Mouse (Mus musculus) C2C12 (cell line): ENCODE results near the gene Tent5c.

ENCODE experiments used
- CEBPB ChIP-seq: IDR thresholded peaks from one replicate; pipeline ENCODE4 v1.6.1; 2011; ENCODE audit warnings: low read depth, mild to moderate bottlenecking, control low read depth, moderate library complexity
- CTCF ChIP-seq: IDR thresholded peaks from one replicate; pipeline ENCODE4 v1.5.1; 2011; ENCODE audit not compliant: control insufficient read depth, insufficient read depth, insufficient read length
- FOSL1 ChIP-seq: IDR thresholded peaks from one replicate; pipeline ENCODE4 v1.8.0; 2011; ENCODE audit warnings: mild to moderate bottlenecking, low read length; ENCODE audit not compliant: poor library complexity, insufficient read depth, severe bottlenecking
- MAX ChIP-seq: IDR thresholded peaks from one replicate; pipeline ENCODE4 v1.6.1; 2011; ENCODE audit warnings: mild to moderate bottlenecking, control low read depth
- MYOG ChIP-seq: IDR thresholded peaks from one replicate; pipeline ENCODE4 v1.6.1; 2011; ENCODE audit not compliant: control insufficient read depth, insufficient read length; ENCODE audit errors: extremely low read depth
- USF1 ChIP-seq: IDR thresholded peaks from one replicate; pipeline ENCODE4 v1.6.1; 2011; ENCODE audit warnings: low read depth, mild to moderate bottlenecking, control low read depth, moderate library complexity

- TF ChIP-seq CTCF, result no peak
- TF ChIP-seq MAX, result no peak
- TF ChIP-seq USF1, result no peak
- TF ChIP-seq FOSL1, result no peak
- no peak for TF ChIP-seq CEBPB
- TF ChIP-seq MYOG, result no peak
These were observed 32.5 kb upstream of the Tent5c start for GRCm38 (mm10) chr3:100521626-100522025.
